Mouse (Mus musculus) spleen, adult 12 weeks (tissue): ENCODE data around the gene Polr2g.
A peak's percentile ranks its signal among the peaks of the same experiment; 100 is the strongest.

Experiments used
- DNase-seq: peaks from one replicate; pipeline ENCODE4 v3.0.0; 2022; ENCODE audit warnings: low spot score

The Polr2g gene

GRCm38 (mm10) chr19:8758899-8759298, 39.5 kb downstream of the Polr2g start:
- DNase-seq, result no peak

DNA sequence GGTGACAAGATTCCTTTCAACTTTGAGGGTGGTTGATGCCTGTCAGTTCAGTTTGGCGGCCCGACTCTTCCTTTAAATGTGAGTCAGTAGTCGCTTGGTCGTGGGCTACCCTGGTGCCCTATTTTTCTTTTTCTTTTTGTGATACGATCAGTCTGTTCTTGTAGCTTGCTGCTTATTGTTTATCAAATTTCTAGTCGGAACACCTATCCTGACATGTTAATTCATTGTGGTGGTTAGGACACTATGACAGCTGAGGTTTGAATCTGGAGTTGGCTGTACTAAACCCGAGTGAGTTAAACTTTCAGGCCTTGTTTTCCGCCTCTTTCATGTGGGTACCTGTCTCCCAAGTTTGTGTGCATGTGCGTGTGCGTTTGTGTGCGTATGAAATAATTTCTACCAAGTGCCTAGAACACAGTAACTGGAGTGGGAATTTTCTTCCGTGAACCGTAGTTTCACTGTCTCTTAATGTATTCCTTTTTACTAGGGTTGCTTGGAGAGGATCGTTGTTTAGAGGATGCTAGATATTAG, 40.8 kb downstream of the Polr2g start:
- no peak for DNase-seq

- peak; percentile 88 for DNase-seq
These were observed 41.6 kb downstream of the Polr2g start, which contains the start of gene Nxf1 for GRCm38 (mm10) chr19:8756635-8757387. TSS of gene Nxf1 (plus strand) at chr19:8757073.

DNA sequence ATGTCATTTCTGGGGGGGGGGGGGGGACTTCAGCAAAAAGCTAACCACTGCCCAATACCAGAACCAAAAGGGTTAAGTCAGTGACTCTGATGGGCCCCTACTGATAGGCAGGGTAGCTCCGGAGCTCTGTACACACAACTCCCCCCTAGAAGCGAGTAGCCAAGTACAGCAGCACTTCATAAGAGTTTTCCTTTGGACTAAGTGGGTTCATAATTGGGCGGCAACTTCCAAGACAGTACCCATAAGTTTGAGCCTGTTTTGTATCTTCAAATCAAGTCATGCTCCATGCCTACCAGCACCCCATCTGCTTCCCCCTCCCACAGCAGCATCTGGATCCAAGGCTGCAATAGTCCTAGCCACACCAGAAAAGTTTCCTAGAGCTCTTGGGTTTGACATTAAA, 42.7 kb downstream of the Polr2g start:
- DNase-seq, result no peak

DNA sequence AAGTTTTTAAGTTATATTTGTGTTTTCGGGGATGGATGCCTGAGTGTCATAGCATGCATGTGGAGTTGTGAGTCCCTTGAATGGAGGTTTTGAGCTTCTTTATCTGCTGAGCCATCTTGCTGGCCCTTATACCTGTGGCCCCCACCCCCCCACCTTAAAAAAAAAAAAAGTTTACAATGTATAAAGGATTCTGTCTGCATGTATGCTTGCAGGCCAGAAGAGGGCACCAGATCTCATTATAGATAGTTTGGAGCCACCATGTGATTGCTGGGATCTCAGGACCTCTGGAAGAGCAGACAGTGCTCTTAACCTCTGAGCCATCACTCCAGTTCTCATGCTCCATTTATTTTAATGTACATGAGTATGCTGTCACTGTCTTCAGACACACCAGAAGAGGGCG, 51.0 kb downstream of the Polr2g start:
- DNase-seq, result no peak

- no peak for DNase-seq
These were observed 53.0 kb downstream of the Polr2g start for GRCm38 (mm10) chr19:8745382-8745781.
